Mouse (Mus musculus) cerebellum, adult 2 months (tissue): ENCODE data around the gene Vmn1r193.

Experiments used
- CTCF ChIP-seq: fragments of 200-500 bp; IDR thresholded peaks from 2 replicates; pipeline ENCODE4 v1.5.1; 2011; ENCODE audit warnings: low read depth, mild to moderate bottlenecking, control low read depth, low read length, moderate library complexity, borderline replicate concordance; ENCODE audit not compliant: insufficient read depth
- POLR2A ChIP-seq: fragments of 200-500 bp; IDR thresholded peaks from 2 replicates; pipeline ENCODE4 v1.6.1; 2011; ENCODE audit warnings: low read length, control low read depth, borderline replicate concordance; ENCODE audit not compliant: insufficient read depth

GRCm38 (mm10) chr13:22271721-22272120 lies 48.8 kb upstream of the Vmn1r193 start:
- TF ChIP-seq CTCF (no peak), POLR2A (no peak)
